Mouse (Mus musculus) cerebellum, postnatal 4 days (tissue): ENCODE results near the gene Pde4d.

ENCODE experiments used
- DNase-seq, 2 experiments: peaks; one replicate each; pipeline ENCODE4 v3.0.0; 2022; ENCODE audit warnings: low spot score in 2 of 2, mixed read lengths in 1 of 2

Pde4d gene

DNA sequence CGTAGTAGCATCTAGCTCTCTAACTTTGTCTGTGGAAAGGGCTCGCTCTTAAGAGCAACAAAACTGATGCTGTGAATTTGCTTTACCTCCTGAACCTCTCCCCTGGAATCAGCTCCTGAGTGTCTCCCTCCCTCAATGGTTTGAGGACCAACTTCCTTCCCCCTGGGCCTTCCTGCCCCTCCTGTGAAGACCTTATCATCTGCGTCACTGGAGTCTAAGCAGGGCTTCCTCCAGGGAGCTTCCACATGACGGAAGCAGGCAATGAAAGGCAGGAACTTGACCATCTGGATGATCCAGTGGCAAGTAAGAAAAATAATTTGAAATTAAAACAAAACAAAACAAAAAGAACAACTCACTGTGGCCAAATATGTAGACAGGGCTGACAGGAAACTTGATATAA is 1438.5 kb downstream of the Pde4d start:
- no peak for DNase-seq

DNA sequence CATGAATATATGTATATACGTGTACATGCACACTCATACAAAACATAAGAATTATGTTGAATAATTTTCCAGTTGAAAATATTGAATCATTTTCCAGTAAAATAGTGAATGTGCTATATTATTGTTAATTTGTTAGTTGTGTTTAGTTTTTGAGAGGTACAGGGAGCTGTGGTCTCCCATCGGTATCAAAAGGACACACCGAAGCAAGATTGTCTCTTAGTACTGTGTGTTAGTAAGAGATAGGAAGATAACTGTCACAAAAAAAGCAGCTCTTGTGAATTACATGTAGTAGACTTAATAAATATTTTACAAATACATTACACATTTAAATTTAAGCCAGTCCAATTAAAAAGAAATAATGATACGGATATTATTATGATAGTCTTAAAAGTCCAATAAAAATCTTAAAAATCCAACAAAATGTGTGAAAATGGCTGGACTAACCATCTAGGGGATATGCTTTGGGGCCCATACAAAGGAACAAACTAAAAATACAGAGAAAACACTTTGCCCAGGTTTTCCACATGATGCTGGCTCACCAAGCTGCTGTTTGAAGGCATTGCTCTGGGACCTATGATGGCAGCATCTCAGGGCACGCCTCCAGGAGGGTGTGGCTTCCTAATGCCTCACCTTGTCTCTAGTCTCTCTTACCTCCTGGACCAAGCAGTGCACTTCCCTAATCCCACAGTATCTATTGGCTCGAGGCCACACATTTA is 1441.6 kb downstream of the Pde4d start:
- no peak for DNase-seq

GRCm38 (mm10) chr13:109891910-109892265 is 1442.1 kb downstream of the Pde4d start:
- no peak for DNase-seq

DNA sequence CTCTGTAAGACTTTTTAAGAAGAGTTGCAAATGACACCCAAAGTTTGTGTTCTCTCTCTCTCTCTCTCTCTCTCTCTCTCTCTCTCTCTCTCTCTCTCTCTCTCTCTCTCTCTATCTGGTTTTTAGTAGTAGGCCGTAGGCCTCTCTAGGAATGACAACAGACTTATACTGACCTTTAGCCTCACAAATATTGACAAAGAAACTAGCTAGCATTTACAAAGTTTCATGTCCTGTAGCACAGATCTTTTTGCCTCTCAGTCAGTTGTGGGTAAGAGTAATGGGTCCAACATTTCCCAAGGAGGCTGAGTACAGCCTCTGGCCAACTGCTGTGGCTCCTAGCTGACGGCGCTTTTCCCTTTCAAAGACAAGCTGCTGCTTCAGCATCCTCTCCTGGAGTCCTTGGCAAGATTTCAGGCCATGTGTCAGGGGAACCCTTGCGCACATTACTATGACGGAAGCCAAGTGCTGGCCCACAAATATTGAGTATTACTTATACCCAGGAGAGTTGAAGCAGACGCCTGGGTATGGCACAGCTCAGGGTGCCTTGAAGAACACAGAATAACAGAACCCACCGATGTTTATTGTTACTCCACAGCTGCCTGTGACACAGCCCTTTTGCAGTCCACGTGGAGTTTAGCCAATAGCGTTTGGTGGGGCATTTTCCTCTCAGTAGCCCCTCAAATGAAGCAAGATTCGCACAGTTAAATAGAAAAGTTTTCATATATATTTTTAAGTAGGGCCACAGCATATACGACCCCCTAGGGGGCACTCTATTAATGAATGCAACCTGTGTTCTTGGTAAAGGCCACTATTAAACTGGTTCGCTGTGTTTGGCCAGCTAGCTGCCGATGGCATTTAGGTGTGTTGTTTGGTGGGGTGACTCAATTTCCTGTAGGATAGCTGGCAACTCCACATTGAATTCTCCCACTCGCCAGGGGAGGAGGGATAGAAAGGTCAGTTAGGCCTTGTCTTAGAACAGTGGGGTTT is 1450.0 kb downstream of the Pde4d start:
- no peak for DNase-seq

GRCm38 (mm10) chr13:109901811-109902210 is 1452.1 kb downstream of the Pde4d start:
- no peak for DNase-seq

DNA sequence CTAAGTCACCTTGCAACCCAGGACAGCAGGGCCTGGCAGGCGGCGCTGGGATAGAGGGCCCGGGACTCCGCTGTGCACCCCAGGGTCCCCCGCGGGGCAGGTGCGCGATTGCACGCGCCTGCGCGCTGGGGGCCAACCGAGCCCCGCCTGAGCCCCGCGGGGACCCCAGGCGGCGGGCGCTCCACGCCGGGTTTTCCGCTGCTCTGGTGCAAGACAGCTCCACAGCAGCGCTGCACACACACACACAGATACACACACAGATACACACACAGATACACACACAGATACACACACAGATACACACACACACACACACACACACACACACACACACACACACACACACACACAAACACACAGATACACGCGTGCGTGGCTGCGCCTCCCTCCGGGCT is 1452.7 kb downstream of the Pde4d start:
- DNase-seq: peak; percentile 32 to 40

GRCm38 (mm10) chr13:109902855-109903763 is 1453.4 kb downstream of the Pde4d start:
- DNase-seq: peak; percentile 32 to 62

DNA sequence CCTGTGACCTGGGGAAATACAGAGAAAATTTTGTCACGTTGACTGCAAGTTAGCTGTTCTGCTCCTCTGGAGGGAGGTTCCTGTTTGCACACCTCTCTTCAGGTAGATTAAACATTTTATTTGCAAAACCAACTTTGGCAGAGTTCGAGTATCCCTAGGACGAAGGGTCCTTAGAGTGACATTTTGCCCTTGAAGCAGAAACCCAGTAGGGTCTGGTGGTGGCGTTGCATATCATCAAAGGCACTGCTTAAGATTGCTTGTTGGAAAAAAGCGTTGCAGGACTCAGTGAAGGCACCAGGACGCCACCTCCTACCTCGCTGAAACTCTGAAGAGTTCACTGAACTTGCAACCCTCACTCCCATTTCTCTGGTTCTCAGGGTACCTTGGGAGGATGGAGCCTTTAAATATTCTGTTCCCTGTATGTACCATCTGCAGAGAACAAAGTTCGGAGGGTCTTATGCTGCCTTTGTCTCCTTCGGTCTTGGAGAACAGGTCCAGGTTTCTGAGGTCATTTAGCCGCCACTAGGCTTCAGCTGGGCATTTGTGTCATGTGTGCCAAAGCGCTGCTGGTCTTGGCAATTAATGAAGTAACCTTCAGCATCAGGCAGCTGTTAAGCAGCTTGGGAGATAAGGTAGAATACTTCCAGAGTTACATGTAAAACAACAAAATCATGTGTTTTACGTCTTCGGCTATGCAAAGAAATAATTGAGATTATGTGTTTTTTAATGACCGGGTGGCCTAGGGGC is 1454.2 kb downstream of the Pde4d start:
- no peak for DNase-seq

DNA sequence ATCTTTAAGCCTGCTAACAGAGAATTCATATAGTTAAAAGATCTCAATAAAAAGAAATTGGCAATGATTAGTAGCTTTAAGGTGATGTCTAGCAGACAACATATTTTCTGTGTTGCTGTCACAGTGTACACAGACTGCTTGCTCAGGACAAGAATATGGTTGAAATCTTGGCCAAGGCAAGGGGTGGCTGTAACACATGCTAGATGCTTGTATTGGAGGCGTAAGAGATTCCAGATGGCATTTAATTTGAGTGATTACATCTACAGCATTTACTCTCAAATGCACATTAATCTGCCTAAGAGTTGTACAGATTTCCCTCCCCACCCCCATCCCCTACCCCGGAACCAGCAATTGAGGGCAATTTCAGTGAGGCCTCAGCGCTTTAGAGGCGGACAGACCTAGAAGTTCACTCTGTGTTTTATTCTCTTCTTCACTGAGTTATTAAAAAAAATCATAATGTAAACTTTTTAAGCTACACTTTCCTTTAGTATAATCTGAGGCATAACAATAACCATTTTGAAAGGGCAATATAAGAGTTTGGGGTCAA is 1456.7 kb downstream of the Pde4d start:
- DNase-seq: no peak

GRCm38 (mm10) chr13:109907634-109908033 is 1457.9 kb downstream of the Pde4d start:
- DNase-seq: peak in 1 of 2 experiments; percentile 56

- DNase-seq: no peak
These were observed 1458.6 kb downstream of the Pde4d start for GRCm38 (mm10) chr13:109908386-109908785.

- DNase-seq: no peak
These were observed 1459.4 kb downstream of the Pde4d start for GRCm38 (mm10) chr13:109909111-109909510.

DNA sequence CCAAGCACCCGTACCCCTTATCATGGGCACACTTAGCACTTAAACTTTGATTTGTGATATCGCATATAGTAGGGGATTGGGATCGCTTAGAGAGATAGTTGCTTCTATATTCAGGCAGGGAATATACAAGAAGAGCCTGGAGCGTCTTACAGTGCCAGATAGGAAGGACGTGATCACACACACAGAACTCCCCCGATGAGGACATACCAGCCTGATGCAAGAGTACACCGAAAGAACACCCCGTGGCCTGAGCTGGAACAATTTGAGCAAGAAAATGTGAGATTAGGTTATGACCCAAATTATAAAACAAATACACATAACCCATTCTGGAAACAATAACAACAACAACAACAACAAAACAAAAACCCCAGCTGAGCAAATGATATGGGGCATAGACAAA is 1461.2 kb downstream of the Pde4d start:
- no peak for DNase-seq

DNA sequence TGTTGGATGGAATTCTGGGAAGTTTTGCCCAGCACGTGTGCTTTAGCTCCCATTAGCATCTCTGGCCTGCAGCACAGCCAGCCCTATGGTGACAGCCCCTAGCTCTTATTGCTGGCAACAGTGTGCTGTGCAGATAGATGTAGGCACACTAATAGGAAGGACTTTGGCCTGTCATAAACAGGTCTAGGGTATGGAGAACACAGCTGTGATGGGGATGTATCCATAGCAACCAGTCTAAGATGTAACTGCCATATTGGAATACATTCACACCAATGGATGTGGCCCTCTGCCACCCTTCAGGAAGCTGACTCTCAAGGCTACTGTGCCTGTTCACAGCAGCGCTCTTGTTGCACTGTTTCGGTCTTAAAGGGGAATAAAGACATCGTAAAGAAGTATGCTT is 1462.9 kb downstream of the Pde4d start:
- no peak for DNase-seq

DNA sequence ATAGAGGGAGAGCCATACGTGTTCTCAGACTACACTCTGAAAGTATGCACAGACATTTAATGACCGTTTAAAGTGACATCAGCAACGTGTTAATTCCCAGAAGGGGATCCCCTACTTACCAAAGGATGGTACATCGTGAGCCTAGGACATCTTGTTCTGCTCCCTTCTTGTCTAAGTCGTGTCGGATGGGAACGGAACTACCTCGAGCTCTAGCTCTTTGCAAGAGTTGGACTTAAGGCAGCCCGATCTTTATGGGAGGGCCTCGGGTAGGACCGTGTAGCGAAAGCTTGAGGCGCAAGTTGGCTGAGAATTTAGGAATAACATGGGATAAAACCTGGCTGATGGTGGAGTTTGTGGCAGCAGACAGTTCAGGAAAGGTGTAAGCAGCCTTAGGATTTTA is 1464.5 kb downstream of the Pde4d start:
- DNase-seq: no peak

DNA sequence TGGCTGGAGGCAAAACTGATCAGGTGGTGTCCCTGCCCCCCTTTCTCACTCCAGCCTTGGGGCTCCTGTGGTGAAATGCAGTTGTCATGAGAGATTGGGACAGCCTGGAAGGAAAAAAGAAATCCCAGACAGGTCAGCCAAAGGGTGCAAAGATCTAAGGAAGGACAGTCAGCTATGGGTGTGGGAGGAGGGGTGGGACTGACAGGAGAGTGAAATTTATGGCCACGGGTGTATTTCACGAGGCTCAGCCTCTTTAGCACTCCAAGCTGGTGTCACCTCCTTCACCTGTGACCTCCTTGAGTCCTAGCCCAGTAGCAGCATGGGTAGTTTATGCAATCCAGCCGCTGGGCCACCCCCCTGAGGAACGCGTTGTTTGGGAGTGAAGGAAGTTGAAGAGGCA is 1465.1 kb downstream of the Pde4d start:
- DNase-seq: no peak

- DNase-seq: no peak
These were observed 1465.8 kb downstream of the Pde4d start for GRCm38 (mm10) chr13:109915501-109915900.

DNA sequence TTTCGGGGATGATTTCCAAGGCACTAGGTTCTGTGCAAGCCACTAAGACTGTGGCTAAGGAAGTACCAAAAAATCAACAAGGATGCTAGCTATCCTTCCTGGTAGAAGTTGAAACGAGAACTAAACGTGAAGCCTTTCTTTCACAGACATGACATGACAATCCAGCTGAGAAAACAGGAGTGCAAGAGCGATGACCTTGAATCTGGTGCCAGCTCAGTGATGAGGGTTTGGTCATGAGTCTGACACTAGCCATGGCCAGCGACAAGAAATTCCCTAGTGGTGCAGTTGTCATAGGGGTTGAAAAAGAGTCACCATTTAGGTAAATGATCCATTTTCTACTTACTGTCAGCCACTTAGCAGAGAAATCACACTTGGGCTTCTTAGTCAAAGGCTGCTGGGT is 1466.2 kb downstream of the Pde4d start:
- no peak for DNase-seq

GRCm38 (mm10) chr13:109917551-109917950 is 1467.8 kb downstream of the Pde4d start:
- no peak for DNase-seq

- no peak for DNase-seq
These were observed 1468.9 kb downstream of the Pde4d start for GRCm38 (mm10) chr13:109918631-109919030.

GRCm38 (mm10) chr13:109920256-109920655 is 1470.5 kb downstream of the Pde4d start:
- DNase-seq: no peak
